Mouse (Mus musculus) myocyte (in vitro differentiated cells): ENCODE measurements at regions not wholly inside any gene's neighbourhood (a gene's known extent, or its start where the extent isn't known, plus 50 kb on each side); places are given as distances from the start of the nearest gene placed in this dataset.

Experiments used
- H3K27me3 ChIP-seq: one replicate; pipeline ENCODE4 v1.6.1; 2011; ENCODE audit not compliant: control insufficient read depth, insufficient read depth, insufficient read length
- H3K36me3 ChIP-seq: one replicate; pipeline ENCODE4 v1.6.1; 2011; ENCODE audit not compliant: control insufficient read depth, insufficient read depth
- H3K4me2 ChIP-seq: one replicate; pipeline ENCODE4 v1.6.1; 2011; ENCODE audit warnings: low read depth, control low read depth
- H3K4me3 ChIP-seq: one replicate; pipeline ENCODE4 v1.5.1; 2011; ENCODE audit warnings: mild to moderate bottlenecking, control low read depth, moderate library complexity
- H3K79me2 ChIP-seq: one replicate; pipeline ENCODE4 v1.6.1; 2011; ENCODE audit not compliant: control insufficient read depth, insufficient read depth
- H3ac ChIP-seq: one replicate; pipeline ENCODE4 v1.6.1; 2011; ENCODE audit not compliant: control insufficient read depth, insufficient read length
- CEBPB ChIP-seq: IDR thresholded peaks from 2 replicates; pipeline ENCODE4 v1.6.1; 2011; ENCODE audit warnings: mild to moderate bottlenecking, moderate library complexity; ENCODE audit not compliant: poor library complexity, insufficient read depth, severe bottlenecking
- E2F4 ChIP-seq: IDR thresholded peaks from one replicate; pipeline ENCODE4 v1.6.1; 2011; ENCODE audit warnings: mild to moderate bottlenecking, control low read depth, moderate library complexity; ENCODE audit not compliant: insufficient read depth
- MAX ChIP-seq: IDR thresholded peaks from one replicate; pipeline ENCODE4 v1.6.1; 2011; ENCODE audit warnings: low read depth, mild to moderate bottlenecking, control low read depth
- MYOD1 ChIP-seq, 3 experiments: IDR thresholded peaks; one replicate each; pipeline ENCODE4 v1.6.1; 2011; ENCODE audit warnings: control low read depth in 2 of 3, low read depth in 2 of 3, mild to moderate bottlenecking in 2 of 3, moderate library complexity in 1 of 3; ENCODE audit not compliant: insufficient read length in 2 of 3, control insufficient read depth in 1 of 3
- MYOG ChIP-seq, 3 experiments: IDR thresholded peaks; one replicate each; pipeline ENCODE4 v1.6.1; 2011; ENCODE audit warnings: control low read depth in 2 of 3, low read depth in 2 of 3, mild to moderate bottlenecking in 2 of 3; ENCODE audit not compliant: insufficient read length in 2 of 3, control insufficient read depth in 1 of 3, insufficient read depth in 1 of 3
- POLR2A ChIP-seq: IDR thresholded peaks from one replicate; pipeline ENCODE4 v1.6.1; 2011; ENCODE audit warnings: low read depth, mild to moderate bottlenecking, control low read depth, moderate library complexity; ENCODE audit not compliant: insufficient read length
- POLR2AphosphoS2 ChIP-seq: IDR thresholded peaks from one replicate; pipeline ENCODE4 v1.6.1; 2011; ENCODE audit warnings: low read depth, control low read depth; ENCODE audit not compliant: insufficient read length
- REST ChIP-seq: IDR thresholded peaks from one replicate; pipeline ENCODE4 v1.6.1; 2011; ENCODE audit warnings: mild to moderate bottlenecking, control low read depth, moderate library complexity; ENCODE audit not compliant: insufficient read depth, insufficient read length
- SRF ChIP-seq: IDR thresholded peaks from one replicate; pipeline ENCODE4 v1.6.1; 2011; ENCODE audit warnings: low read depth; ENCODE audit not compliant: control insufficient read depth, insufficient read length
- TCF12 ChIP-seq: IDR thresholded peaks from one replicate; pipeline ENCODE4 v1.6.1; 2011; ENCODE audit warnings: mild to moderate bottlenecking, control low read depth; ENCODE audit not compliant: poor library complexity, insufficient read depth, severe bottlenecking
- TCF3 ChIP-seq: IDR thresholded peaks from one replicate; pipeline ENCODE4 v1.6.1; 2011; ENCODE audit warnings: low read depth, control low read depth; ENCODE audit not compliant: insufficient read length
- USF1 ChIP-seq: IDR thresholded peaks from one replicate; pipeline ENCODE4 v1.6.1; 2011; ENCODE audit warnings: low read depth, mild to moderate bottlenecking, control low read depth, moderate library complexity

GRCm38 (mm10) chr2:116983821-116984351 is 105.4 kb downstream of the Tmco5 start:
- no peaks in the 10 kb centered on the region for H3K79me2 ChIP-seq
- H3K27me3 ChIP-seq: no peaks in the 10 kb centered on the region
- no peak overlapping the region for H3K4me2 ChIP-seq
- H3K4me3 ChIP-seq: no peak overlapping the region
- TF ChIP-seq TCF3 (no peak), USF1 (no peak), MYOG (IDR thresholded peaks at IDR 0.05; ENCODE audit: control insufficient read depth in 1 of 3, insufficient read depth in 1 of 3, insufficient read length in 2 of 3, low read depth in 2 of 3) (no peak), MAX (no peak), POLR2A (no peak), SRF (no peak), CEBPB (no peak), POLR2AphosphoS2 (no peak), E2F4 (no peak), MYOD1 (IDR thresholded peaks at IDR 0.05; ENCODE audit: control insufficient read depth in 1 of 3, insufficient read length in 2 of 3, low read depth in 2 of 3) (no peak), REST (no peak), TCF12 (no peak)
- no peak overlapping the region for H3ac ChIP-seq
- no peaks in the 10 kb centered on the region for H3K36me3 ChIP-seq

- TF ChIP-seq USF1: no peak
- TF ChIP-seq REST: no peak
- no peak for TF ChIP-seq E2F4
- TF ChIP-seq POLR2AphosphoS2: no peak
- TF ChIP-seq SRF: no peak
- no peak for TF ChIP-seq MAX
- no peak for TF ChIP-seq CEBPB
- no peak for TF ChIP-seq TCF3
- TF ChIP-seq MYOG (IDR thresholded peaks at IDR 0.05; ENCODE audit: control insufficient read depth in 1 of 3, insufficient read depth in 1 of 3, insufficient read length in 2 of 3, low read depth in 2 of 3): no peak
- TF ChIP-seq TCF12: no peak
- TF ChIP-seq MYOD1 (IDR thresholded peaks at IDR 0.05; ENCODE audit: control insufficient read depth in 1 of 3, insufficient read length in 2 of 3, low read depth in 2 of 3): no peak
- TF ChIP-seq POLR2A: no peak
- no peaks in the 10 kb centered on the region for H3K27me3 ChIP-seq
- no peaks in the 10 kb centered on the region for H3K36me3 ChIP-seq
- no peak overlapping the region for H3K4me2 ChIP-seq
- H3K79me2 ChIP-seq: no peaks in the 10 kb centered on the region
- H3ac ChIP-seq: no peak overlapping the region
- H3K4me3 ChIP-seq: no peak overlapping the region
Observed at GRCm38 (mm10) chr2:116984597-116984996, 106.1 kb downstream of the Tmco5 start.

GRCm38 (mm10) chr2:116985549-116985948 is 107.1 kb downstream of the Tmco5 start:
- no peaks in the 10 kb centered on the region for H3K36me3 ChIP-seq
- H3K4me3 ChIP-seq: no peak overlapping the region
- H3K79me2 ChIP-seq: no peaks in the 10 kb centered on the region
- TF ChIP-seq MYOG (IDR thresholded peaks at IDR 0.05; ENCODE audit: control insufficient read depth in 1 of 3, insufficient read depth in 1 of 3, insufficient read length in 2 of 3, low read depth in 2 of 3): no peak
- no peak for TF ChIP-seq MAX
- no peak for TF ChIP-seq TCF3
- TF ChIP-seq POLR2A: no peak
- TF ChIP-seq CEBPB: no peak
- no peak for TF ChIP-seq SRF
- no peak for TF ChIP-seq USF1
- no peak for TF ChIP-seq TCF12
- no peak for TF ChIP-seq MYOD1 (IDR thresholded peaks at IDR 0.05; ENCODE audit: control insufficient read depth in 1 of 3, insufficient read length in 2 of 3, low read depth in 2 of 3)
- no peak for TF ChIP-seq POLR2AphosphoS2
- TF ChIP-seq E2F4: no peak
- no peak for TF ChIP-seq REST
- no peak overlapping the region for H3K4me2 ChIP-seq
- no peaks in the 10 kb centered on the region for H3K27me3 ChIP-seq
- H3ac ChIP-seq: no peak overlapping the region

GRCm38 (mm10) chr2:116988953-116989674 is 110.6 kb downstream of the Tmco5 start:
- Histone ChIP-seq H3ac (no peak overlapping the region), H3K79me2 (no peaks in the 10 kb centered on the region), H3K4me3 (no peak overlapping the region), H3K36me3 (no peaks in the 10 kb centered on the region), H3K4me2 (peak overlapping the region; percentile 35), H3K27me3 (no peaks in the 10 kb centered on the region)
- TF ChIP-seq CEBPB (no peak), TCF12 (no peak), POLR2A (no peak), E2F4 (no peak), MYOG (IDR thresholded peaks at IDR 0.05; ENCODE audit: control insufficient read depth in 1 of 3, insufficient read depth in 1 of 3, insufficient read length in 2 of 3, low read depth in 2 of 3) (no peak), MAX (no peak), POLR2AphosphoS2 (no peak)

- H3K27me3 ChIP-seq: no peaks in the 10 kb centered on the region
- H3K4me2 ChIP-seq: no peak overlapping the region
- H3K79me2 ChIP-seq: no peaks in the 10 kb centered on the region
- TF ChIP-seq MYOD1 (IDR thresholded peaks at IDR 0.05; ENCODE audit: control insufficient read depth in 1 of 3, insufficient read length in 2 of 3, low read depth in 2 of 3) (no peak), MYOG (IDR thresholded peaks at IDR 0.05; ENCODE audit: control insufficient read depth in 1 of 3, insufficient read depth in 1 of 3, insufficient read length in 2 of 3, low read depth in 2 of 3) (no peak), TCF3 (no peak), USF1 (no peak), E2F4 (no peak), SRF (no peak), MAX (no peak), POLR2A (no peak), TCF12 (no peak), REST (no peak), POLR2AphosphoS2 (no peak), CEBPB (no peak)
- no peak overlapping the region for H3K4me3 ChIP-seq
- no peak overlapping the region for H3ac ChIP-seq
- H3K36me3 ChIP-seq: no peaks in the 10 kb centered on the region
Observed at GRCm38 (mm10) chr2:116990106-116990505, 111.6 kb downstream of the Tmco5 start.
